Mouse (Mus musculus): ENCODE data around the gene Nfkbil1.
A peak's percentile ranks its signal among the peaks of the same experiment; 100 is the strongest.

The Nfkbil1 gene

DNA sequence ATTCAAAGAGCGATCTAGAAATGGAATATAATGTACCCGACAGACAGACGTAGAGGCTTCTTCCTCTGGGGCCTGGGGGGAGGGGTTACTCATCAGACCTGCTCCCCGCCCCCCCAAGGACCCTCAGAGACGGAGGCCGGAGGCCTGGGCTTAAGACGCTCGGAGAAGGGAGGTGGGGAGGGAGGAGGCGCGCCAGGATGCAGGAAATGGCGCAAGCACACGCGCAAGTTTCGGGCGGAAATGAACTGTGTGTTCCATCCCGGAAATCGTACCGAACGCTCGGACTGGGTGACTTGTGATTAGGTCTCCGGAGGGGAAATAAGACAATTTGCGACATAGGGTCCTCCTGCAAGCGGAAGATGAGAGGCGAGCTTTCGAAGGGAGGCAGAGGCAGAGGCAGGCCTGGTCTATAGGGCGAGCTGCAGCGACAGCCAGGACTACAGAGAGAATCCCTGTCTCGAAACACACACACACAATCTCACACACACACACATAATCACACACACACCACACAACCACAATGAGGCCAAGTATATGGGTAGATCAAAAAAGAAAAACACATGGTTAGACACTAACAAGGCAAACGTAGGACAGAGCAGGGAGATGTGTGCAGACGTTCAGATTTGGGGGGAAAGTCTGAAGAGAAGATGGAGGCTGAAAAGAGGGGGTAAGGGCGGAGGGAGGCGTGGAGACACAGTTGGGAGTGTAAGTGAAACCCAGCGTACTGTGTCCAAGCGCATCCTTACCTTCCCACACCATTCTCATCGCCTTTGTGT is at the start of gene Nfkbil1:
Gene Nfkbil1 (minus strand): TSS at position 179 of the 776 bp plus-strand sequence.
- peak; percentile 96 for DNase-seq

DNA sequence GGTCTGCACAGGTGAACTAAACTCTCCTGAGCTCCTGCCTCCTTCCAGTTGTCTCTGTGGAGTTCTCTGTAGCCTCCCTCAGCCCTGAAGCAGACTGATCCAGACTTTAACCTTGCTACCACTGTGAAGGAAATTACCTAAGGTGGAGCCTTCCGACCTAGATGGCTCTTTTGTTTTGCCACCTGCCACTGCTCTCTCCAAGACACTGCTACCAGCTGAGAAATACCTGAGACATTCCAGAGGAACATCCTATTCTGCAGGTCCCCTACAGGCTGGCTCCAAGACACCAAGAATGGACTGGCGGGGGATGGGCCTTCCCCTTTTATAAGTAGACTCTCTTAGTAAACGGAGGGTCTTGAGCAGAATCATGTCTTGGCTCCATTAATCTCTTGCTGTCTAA is 44.7 kb upstream of the Nfkbil1 start:
- DNase-seq: no peak

DNA sequence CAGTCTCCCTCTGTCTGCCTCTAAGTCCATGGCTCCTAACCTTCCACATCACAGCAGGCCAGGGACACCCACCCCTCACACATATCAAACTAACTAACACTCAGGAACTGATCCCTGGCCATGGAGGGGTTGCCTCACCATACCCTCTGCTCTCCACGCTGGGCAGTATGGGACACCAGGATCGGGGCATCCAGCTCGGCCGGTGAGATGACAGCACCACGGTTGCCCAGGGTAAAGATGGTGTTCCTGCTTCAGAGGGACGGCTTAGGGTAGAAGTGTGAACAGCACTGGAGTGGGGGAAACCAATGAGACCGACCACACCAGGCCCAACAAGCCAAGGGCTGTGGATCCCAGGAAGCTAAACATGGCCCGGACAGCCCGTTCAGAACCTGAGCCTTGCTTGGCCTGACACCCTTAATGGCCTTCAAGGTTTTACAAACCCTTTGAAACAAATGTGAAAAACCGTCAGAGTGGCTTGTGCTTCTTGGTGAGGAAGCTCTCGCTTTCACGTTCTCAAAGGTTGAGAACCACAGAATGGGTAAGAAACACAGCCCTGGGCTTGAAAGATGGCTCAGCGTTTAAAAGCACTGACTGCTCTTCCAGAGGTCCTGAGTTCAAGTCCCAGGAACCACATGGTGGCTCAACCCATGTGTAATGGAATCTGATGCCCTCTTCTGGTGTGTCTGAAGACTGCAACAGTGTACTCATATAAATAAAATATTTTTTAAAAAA is 43.5 kb upstream of the Nfkbil1 start:
- DNase-seq: no peak

DNA sequence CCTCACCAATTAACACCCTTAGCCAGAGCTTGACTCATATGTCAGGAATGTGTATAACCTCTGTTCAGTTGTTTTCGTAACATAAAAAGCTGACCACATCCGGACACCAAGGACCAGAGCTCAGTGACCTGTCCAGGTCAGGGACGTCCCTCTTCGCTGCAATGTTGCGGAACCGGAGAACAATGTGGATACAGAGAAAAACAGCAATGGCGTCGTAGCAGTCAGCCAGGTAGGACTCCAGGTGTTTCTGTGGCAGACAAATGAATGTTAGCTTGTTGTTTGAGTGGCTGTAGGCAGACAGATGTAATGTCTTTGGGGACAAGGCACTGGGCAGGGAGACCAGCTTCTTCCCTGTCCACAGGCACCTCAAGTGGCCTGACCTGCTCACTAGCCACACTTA is 42.5 kb upstream of the Nfkbil1 start:
- DNase-seq: no peak

DNA sequence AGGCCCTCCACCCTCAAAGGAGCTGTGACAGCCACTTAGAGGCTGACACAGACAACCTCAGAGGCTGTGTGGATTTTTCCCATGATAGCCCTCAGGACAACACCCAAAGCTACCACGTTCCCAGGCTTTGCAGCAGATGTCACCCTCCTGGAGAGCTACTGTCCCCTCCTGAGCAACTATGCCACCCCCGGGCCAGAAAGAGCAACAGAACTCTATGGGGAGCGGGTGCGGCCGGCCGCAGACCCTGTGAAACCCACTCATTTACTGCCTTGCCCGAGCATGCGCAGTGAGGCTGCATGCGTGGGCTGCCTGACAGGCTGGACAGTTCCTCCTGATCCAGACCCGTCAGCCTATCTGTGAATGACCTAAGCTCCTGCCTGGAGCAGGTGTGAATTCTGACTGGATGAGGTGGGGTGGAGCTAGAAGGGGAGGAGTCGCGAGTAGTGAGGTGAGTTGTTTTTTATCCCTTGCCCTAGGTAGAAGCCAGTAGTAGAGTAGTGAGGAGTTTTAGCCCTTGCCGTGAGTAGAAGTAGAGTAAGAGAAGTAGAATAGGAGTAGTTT is 40.8 kb upstream of the Nfkbil1 start:
- DNase-seq: no peak

GRCm38 (mm10) chr17:35274770-35275169 is 39.2 kb upstream of the Nfkbil1 start:
- DNase-seq: peak; percentile 91

DNA sequence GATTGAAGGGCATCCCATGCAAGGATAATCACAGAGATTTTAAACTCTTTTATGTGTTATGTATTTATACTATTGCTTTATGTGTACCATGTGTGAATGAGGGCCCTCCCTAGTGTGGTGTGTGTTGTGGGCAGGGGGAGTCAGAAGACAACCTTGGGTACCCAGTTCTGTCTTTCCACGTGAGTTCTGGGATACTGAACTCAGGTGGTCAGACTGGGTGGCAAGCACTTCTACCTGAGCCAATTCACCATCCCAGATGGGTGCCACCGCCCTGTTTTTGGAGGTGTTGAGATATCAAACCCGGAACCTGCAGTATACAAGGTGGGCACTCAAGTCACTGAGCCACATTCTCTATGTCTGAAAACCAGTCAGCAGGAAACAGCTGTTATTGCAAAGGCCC is 36.7 kb upstream of the Nfkbil1 start:
- DNase-seq: no peak

DNA sequence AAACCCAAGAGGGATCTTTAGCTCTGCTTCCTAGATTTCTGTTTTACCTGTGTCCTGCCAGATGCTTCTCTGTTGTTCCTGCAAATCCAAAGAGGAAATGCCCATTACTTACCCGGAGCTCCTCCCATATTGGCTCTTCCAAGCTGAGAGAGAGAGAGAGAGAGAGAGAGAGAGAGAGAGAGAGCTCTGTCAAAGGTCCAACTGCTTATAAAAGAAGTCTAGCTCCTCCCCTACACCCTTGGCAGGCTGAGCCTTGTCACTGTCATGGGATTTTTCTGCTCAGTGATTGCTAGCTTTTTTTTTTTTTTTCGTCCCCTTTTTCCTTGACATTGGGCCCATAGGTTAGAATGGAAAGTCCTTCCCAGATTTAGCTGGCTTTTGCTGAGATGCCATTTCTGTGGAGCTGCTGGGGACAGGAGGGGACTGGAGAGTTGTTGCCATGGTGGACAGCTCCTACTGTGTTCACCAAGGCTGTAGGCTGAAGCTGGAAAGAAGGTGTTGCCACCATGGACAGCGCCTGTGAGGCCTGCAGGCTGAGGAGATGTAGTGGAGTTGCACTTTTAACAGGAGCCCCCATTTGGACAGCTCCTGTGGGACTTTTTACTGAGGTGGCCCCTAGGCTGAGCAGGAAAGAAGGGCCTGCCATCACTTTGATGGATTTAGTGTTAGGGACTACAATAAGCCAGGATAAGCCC is 34.2 kb upstream of the Nfkbil1 start:
- DNase-seq: peak; percentile 72

DNA sequence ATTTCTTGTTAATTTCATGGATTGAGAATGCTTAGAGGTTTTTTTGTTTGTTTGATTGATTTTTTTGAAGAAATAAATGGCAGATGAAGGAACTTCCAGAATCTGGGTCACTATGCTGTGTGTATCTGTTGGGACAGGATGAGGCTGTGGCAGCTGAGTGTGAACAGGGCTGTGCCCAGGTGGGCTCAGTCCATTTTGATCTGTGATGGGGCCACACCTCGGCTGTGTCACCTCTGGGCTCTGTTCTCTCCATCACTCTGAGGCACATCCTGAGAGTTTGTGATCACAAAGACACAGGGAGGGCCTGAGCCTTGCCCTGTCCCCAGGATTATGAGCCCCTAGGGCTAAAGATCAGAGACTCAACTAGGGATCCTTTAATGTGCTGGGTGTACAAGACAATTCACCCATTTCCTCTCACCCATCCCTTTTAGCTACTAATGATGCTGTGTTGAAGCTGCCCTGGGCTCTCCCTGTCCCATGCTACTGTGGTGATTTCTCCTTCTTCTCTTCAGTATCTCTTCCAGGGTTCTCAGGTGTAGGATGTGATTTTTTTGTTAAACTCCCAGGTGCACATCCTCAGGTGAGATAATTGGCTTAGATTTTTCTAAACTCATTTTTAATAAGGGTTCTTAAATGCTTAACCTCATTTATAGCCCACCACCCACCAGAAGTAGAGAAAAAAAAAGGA is 32.0 kb upstream of the Nfkbil1 start:
- no peak for DNase-seq

DNA sequence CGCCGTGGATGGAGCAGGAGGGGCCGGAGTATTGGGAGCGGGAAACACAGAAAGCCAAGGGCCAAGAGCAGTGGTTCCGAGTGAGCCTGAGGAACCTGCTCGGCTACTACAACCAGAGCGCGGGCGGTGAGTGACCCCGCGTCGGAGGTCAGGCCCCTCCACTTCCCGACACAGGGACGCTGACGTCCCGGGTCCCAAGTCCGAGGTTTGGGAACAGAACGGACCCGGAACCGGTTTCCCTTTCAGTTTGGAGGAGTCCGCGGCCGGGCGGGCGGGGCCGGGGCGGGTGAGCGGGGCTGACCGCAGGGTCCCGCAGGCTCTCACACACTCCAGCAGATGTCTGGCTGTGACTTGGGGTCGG is 27.9 kb upstream of the Nfkbil1 start:
- peak; percentile 39 for DNase-seq

GRCm38 (mm10) chr17:35262664-35263522 is 27.3 kb upstream of the Nfkbil1 start, which contains the start of gene H2-D1:
Gene H2-D1, plus strand, starts transcription at chr17:35262730.
- DNase-seq: peak; percentile 99

GRCm38 (mm10) chr17:35261651-35262050 is 26.1 kb upstream of the Nfkbil1 start:
- DNase-seq: no peak

- no peak for DNase-seq
Measured at GRCm38 (mm10) chr17:35259621-35260020, 24.0 kb upstream of the Nfkbil1 start.

DNA sequence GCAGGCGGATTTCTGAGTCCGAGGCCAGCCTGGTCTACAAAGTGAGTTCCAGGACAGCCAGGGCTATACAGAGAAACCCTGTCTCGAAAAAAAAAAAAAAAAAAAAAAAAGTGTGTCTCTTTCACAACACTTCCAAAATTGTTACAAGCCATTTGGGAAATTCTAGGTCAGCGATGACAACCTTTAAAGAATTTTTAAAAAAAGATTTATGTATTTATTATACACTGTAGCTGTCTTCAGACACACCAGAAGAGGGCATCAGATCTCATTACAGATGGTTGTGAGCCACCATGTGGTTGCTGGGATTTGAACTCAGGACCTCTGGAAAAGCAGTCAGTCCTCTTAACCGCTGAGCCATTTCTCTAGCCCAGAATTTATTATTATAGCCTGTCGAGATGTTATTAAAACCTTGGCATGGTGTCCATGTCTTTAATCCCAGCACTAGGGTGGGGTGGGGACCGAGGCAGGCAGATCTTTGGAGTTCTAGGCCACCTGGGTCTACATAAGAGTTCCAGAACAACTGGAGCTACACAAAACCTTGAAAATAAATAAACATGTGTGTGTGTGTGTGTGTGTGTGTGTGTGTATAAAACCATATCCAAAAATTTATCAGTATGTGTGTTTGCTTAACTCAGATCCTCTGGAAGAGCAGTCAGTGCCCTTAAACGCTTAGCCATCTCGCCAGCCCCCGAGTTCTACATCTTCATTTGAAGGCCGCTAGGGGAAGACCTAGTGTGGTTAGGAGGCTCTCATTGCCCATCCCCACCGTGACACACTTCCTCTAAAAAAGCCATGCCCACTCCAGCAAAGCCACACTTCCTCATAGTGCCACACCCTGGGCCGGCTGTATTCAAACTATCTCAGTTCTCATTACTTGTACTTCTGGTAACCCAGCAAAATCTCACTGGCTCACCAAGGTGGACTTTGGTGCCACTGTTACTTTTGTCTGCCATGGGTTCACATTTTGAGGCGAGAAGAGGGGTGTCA is 23.2 kb upstream of the Nfkbil1 start:
- peak; percentile 83 for DNase-seq

GRCm38 (mm10) chr17:35257824-35258491 is 22.4 kb upstream of the Nfkbil1 start:
- peak; percentile 96 for DNase-seq

GRCm38 (mm10) chr17:35257378-35257777 is 21.8 kb upstream of the Nfkbil1 start:
- DNase-seq: no peak

- DNase-seq: no peak
Measured at GRCm38 (mm10) chr17:35255704-35256103, 20.1 kb upstream of the Nfkbil1 start.

- no peak for DNase-seq
Measured at GRCm38 (mm10) chr17:35255301-35255700, 19.7 kb upstream of the Nfkbil1 start.

DNA sequence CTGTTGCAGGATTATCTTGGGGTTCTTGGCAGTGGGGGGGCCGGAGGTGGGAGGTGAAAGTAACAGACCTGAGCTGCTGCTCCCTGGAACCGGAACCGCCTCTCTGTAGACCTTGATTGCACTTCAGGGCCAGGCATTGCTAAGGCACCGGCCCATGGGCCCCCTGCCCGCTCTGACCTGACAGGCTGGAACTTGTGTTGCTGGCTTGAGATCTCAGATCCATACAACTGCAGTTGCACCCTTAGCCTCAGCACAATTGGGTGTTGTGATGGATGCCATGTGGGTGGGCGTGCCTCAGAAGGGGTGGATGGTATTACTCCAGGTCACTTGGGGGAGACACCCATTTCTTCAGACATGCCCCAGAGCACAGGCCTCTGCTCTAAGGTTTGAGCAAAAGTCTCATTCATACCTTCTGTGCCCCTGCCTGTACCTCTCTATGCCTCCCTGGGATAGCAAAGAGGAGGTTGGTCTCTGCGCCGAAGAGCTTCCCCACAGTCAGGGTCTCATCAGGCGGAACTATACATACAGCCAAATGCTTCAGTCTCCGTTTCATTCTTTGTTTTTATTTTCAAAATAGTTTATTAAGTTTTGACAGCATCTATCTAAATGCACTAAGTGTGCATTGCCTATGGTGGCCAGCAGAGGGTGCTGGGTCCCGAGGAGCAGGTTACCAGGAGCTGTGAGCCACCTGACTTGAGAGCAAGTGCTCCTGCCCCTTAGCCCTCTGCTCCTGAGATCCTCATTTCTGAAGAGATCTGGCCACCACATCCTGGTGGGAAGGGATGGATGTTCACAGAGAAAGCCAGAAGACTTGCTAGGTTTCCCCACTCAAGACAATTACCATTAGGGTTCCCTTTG is 18.9 kb upstream of the Nfkbil1 start:
- peak; percentile 78 for DNase-seq

All from lung, postnatal 10 days (tissue).